Mouse (Mus musculus) heart, embryonic 14.5 days (tissue): ENCODE data around the gene Ptrhd1. TPM values are rescaled to one million over a fixed set of nuclear protein-coding genes. Genes with fewer than 3 reads are reported as not detected.

ENCODE experiments used
- ATAC-seq: fragments of 200-750 bp; cut with Nextera tagmentation; 2 replicates; pipeline ENCODE4 v1.8.0; 2017; ENCODE audit warnings: low read depth, moderate TSS enrichment; ENCODE audit not compliant: insufficient number of reproducible peaks, insufficient read depth, low FRiP score
- H3K27ac ChIP-seq, 2 experiments: fragments of 200-500 bp in 1 of 2; fragments of 300-500 bp in 1 of 2; sonication (generic) in 1 of 2; replicated peaks in 1 of 2; 2 replicates each; pipeline ENCODE4 v1.5.1; 2012 to 2014; ENCODE audit warnings: low read depth in 2 of 2, low read length in 2 of 2, control low read depth in 1 of 2, mild to moderate bottlenecking in 1 of 2, mixed read lengths in 1 of 2; ENCODE audit not compliant: control insufficient read depth in 1 of 2, insufficient read depth in 1 of 2
- H3K27me3 ChIP-seq: fragments of 300-500 bp; sonication (generic); 2 replicates; pipeline ENCODE4 v1.6.1; 2014; ENCODE audit warnings: mild to moderate bottlenecking, low read length, control low read depth; ENCODE audit not compliant: control insufficient read depth, insufficient read depth
- H3K36me3 ChIP-seq: fragments of 300-500 bp; sonication (generic); 2 replicates; pipeline ENCODE4 v1.6.1; 2014; ENCODE audit warnings: mild to moderate bottlenecking, control low read depth, low read length, mixed read lengths; ENCODE audit not compliant: control insufficient read depth, insufficient read depth
- H3K4me1 ChIP-seq, 2 experiments: fragments of 200-500 bp in 1 of 2; fragments of 300-500 bp in 1 of 2; sonication (generic) in 1 of 2; 2 replicates each; pipeline ENCODE4 v1.6.1; 2012 to 2014; ENCODE audit warnings: low read length in 2 of 2, control low read depth in 1 of 2, mixed read lengths in 1 of 2; ENCODE audit not compliant: control insufficient read depth in 2 of 2, insufficient read depth in 2 of 2
- H3K4me2 ChIP-seq: fragments of 300-500 bp; sonication (generic); 2 replicates; pipeline ENCODE4 v1.6.1; 2014; ENCODE audit warnings: mild to moderate bottlenecking, low read length
- H3K4me3 ChIP-seq, 2 experiments: fragments of 200-500 bp in 1 of 2; fragments of 300-500 bp in 1 of 2; sonication (generic) in 1 of 2; 2 replicates each; pipeline ENCODE4 v1.5.1; 2012 to 2014; ENCODE audit warnings: low read length in 2 of 2, mild to moderate bottlenecking in 2 of 2, control low read depth in 1 of 2, low read depth in 1 of 2, moderate library complexity in 1 of 2; ENCODE audit not compliant: control insufficient read depth in 1 of 2, insufficient read depth in 1 of 2
- H3K9ac ChIP-seq: fragments of 300-500 bp; sonication (generic); 2 replicates; pipeline ENCODE4 v1.6.1; 2014; ENCODE audit warnings: mild to moderate bottlenecking, low read length
- H3K9me3 ChIP-seq: fragments of 300-500 bp; sonication (generic); 2 replicates; pipeline ENCODE4 v1.6.1; 2016; ENCODE audit warnings: low read length, control low read depth; ENCODE audit not compliant: control insufficient read depth
- WGBS: fragments of 180-500 bp; shearing (Covaris S2); extraction: QIAGEN DNeasy Blood & Tissue Kit; methylation state at CpG from one replicate; pipeline ENCODE4 v1.1.7; 2014; 5-methylcytosine and 5-hydroxymethylcytosine counted together
- polyA plus RNA-seq: library from polyadenylated mRNA; unstranded; fragments of >200 nt; fragmentation: Nextera tagmentation; extraction: Ambion mirVana; gene quantifications from 2 replicates; pipeline ENCODE4 v1.2.1, GENCODE M21; 2014

Gene Ptrhd1
- 6.8 and 7.6 TPM in 2 replicates for polyA plus RNA-seq

GRCm38 (mm10) chr12:4233572-4234508, at the start of gene Ptrhd1, which contains the start of gene Cenpo:
TSS of gene Ptrhd1 (plus strand) at chr12:4234027.
TSS of gene Cenpo (minus strand) at chr12:4234294.
- peaks cover 0 to 3% of the 10 kb centered on the region in 2 experiments; a peak in 1 of 4 replicates for H3K4me1 ChIP-seq
- H3K9ac ChIP-seq = peak within 1 kb of the TSS; percentile 69
- H3K27ac ChIP-seq = peak within 1 kb of the TSS; percentile 89 to 94
- peaks cover 28% of the 10 kb centered on the region for H3K36me3 ChIP-seq
- H3K27me3 ChIP-seq = no peaks in the 10 kb centered on the region
- H3K4me2 ChIP-seq = peak within 1 kb of the TSS; percentile 63
- peak within 1 kb of the TSS; percentile 66 to 67 for H3K4me3 ChIP-seq
- WGBS = under 1% methylated on average over 50 of the region's 50 CpGs
- H3K9me3 ChIP-seq = no peaks in the 10 kb centered on the region
- peak; percentile 94 for ATAC-seq

GRCm38 (mm10) chr12:4184648-4185047, 49.2 kb upstream of the Ptrhd1 start:
- 65% methylated on average over 2 of the region's 2 CpGs for WGBS
- Histone ChIP-seq H3K4me3 (no peak overlapping the region), H3K27ac (no peak overlapping the region), H3K4me1 (peaks cover 5 to 7% of the 10 kb centered on the region in 2 experiments; a peak in 2 of 4 replicates), H3K9me3 (no peaks in the 10 kb centered on the region), H3K36me3 (no peaks in the 10 kb centered on the region), H3K27me3 (no peaks in the 10 kb centered on the region), H3K4me2 (no peak overlapping the region), H3K9ac (no peak overlapping the region)
- no peak for ATAC-seq

DNA sequence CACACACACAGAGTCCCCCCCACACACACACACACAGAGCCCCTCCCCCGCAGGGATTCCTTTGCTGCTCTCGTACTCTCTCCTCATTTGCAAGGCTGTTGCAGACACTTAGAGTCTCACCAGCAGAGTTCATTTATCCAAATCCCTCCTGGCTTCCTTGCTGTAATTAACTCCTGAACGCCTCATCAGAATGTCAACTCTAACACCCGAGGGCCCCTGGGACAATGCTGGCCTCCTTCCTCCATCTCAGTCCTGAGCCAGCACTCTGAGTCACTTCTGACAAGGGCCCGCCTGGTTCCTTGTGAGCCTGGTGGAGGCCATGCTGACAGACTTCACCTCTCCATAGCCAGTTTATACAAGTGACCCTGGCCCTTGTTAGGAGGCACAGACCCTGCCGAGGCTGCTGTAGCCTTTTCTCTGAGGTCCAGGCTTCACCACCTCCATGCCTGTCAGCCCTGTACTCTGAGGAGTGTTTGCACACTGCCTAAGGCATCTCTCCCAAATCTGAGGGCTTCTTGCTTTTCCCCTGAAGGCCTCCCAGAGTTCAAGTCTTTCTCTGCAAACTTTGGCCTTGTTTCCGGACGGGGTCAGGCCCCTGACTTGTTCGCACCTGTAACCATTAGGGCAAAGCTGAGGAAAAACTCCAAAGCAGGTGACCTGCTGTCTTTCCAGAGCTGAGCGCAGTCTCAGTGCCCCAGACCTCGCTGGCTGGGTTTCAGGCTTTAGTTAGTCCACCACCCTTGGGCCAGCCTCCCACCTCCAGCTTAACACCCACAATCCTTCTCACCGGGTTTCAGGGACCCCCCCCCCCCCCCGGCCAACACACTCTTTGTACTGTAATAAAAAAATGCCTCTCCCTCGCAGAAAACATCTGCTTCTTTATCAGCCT, 45.4 kb upstream of the Ptrhd1 start:
- peak; percentile 54 for ATAC-seq
- H3K27me3 ChIP-seq = no peaks in the 10 kb centered on the region
- 40% methylated on average over 14 of the region's 14 CpGs for WGBS
- H3K27ac ChIP-seq = peak overlapping the region; percentile 17 to 38; a peak in 1 of 4 replicates
- no peak overlapping the region for H3K4me3 ChIP-seq
- no peak overlapping the region; the same call in 1 of the 2 replicates for H3K9ac ChIP-seq
- H3K9me3 ChIP-seq = no peaks in the 10 kb centered on the region
- peaks cover 13 to 14% of the 10 kb centered on the region in 2 experiments for H3K4me1 ChIP-seq
- no peak overlapping the region for H3K4me2 ChIP-seq
- no peaks in the 10 kb centered on the region for H3K36me3 ChIP-seq

DNA sequence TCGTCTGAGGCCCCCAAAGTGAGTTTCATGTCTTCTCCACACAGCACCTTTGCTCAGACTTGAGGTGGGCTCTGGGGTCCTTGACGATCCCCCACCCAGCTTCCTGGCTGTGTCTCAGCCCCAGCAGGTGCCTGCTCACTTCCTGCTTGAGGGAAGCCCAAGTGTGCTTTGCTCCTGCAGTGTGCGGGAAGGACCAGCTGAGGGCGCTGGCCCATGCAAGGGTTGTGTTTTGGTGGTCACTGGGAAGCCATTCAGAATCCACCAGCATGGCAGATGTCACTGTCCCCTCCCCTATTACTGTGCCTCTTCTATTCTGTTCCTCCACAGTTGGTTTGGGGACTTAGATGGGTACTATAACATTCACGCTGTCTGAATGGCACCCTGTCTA, 44.8 kb upstream of the Ptrhd1 start:
- no peak overlapping the region for H3K4me3 ChIP-seq
- no peaks in the 10 kb centered on the region for H3K9me3 ChIP-seq
- H3K9ac ChIP-seq = no peak overlapping the region
- 57% methylated on average over 5 of the region's 5 CpGs for WGBS
- no peaks in the 10 kb centered on the region for H3K27me3 ChIP-seq
- ATAC-seq = no peak
- H3K4me2 ChIP-seq = no peak overlapping the region
- H3K36me3 ChIP-seq = no peaks in the 10 kb centered on the region
- peaks cover 15 to 20% of the 10 kb centered on the region in 2 experiments for H3K4me1 ChIP-seq
- H3K27ac ChIP-seq = no peak overlapping the region

- Histone ChIP-seq H3K27me3 (no peaks in the 10 kb centered on the region), H3K27ac (no peak overlapping the region), H3K4me3 (no peak overlapping the region), H3K9ac (no peak overlapping the region), H3K36me3 (peaks cover 7% of the 10 kb centered on the region; the same call in 1 of the 2 replicates), H3K9me3 (no peaks in the 10 kb centered on the region), H3K4me1 (peaks cover 15 to 20% of the 10 kb centered on the region in 2 experiments), H3K4me2 (no peak overlapping the region)
- no peak for ATAC-seq
- WGBS = 71% methylated on average over 6 of the region's 6 CpGs
Measured at GRCm38 (mm10) chr12:4192514-4192913, 41.3 kb upstream of the Ptrhd1 start.

DNA sequence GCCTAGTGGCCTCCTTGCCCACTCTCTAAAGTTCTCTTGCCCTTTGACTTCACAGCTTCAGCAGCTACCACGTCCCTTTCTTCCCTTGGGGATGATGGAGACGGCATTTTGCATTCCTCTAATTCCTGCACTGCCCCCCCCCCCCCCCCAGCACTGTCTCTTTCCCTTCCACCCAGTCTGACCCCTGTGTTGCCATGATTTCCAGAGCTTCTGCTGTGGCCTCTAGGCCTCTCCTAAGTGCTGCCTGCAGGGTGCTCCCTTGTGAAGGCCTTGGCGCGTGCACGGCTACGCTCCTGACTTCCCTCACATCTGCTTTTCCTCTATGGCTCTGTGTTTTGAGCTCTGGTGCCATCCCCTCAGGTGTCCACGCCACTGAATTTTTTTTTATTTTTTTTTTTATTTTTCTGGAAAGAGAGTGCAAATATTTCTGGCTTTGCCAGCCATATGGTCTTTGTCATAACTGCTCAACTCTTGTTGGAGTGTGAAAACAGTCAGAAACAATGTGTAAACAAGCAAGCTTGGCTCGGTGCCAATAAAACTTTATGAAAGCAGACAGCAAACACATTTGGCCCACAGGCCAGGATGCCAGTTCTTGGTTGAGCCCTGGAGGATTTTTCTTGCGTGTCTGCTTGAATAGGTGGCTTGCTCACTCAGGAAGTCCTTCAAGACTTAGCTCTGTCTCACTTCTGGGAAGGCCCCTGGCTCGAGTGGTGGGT, 40.6 kb upstream of the Ptrhd1 start:
- H3K36me3 ChIP-seq = peaks cover 7% of the 10 kb centered on the region
- WGBS = 49% methylated on average over 9 of the region's 10 CpGs
- H3K27me3 ChIP-seq = no peaks in the 10 kb centered on the region
- no peaks in the 10 kb centered on the region for H3K9me3 ChIP-seq
- H3K27ac ChIP-seq = no peak overlapping the region
- no peak overlapping the region for H3K9ac ChIP-seq
- H3K4me1 ChIP-seq = peaks cover 15 to 18% of the 10 kb centered on the region in 2 experiments
- ATAC-seq = no peak
- no peak overlapping the region for H3K4me2 ChIP-seq
- no peak overlapping the region for H3K4me3 ChIP-seq

- Histone ChIP-seq H3K4me1 (peaks cover 10 to 13% of the 10 kb centered on the region in 2 experiments), H3K36me3 (peaks cover 13% of the 10 kb centered on the region), H3K9me3 (no peaks in the 10 kb centered on the region), H3K27me3 (no peaks in the 10 kb centered on the region), H3K27ac (no peak overlapping the region), H3K4me3 (no peak overlapping the region), H3K9ac (no peak overlapping the region), H3K4me2 (no peak overlapping the region)
- no peak for ATAC-seq
- 89% methylated on average over 14 of the region's 14 CpGs for WGBS
Measured at GRCm38 (mm10) chr12:4194643-4195042, 39.2 kb upstream of the Ptrhd1 start.
